Mouse (Mus musculus): ENCODE results near the gene Tuba3a. TPM values are rescaled to one million over a fixed set of nuclear protein-coding genes. Genes with fewer than 3 reads are reported as not detected.
"Not testable (repeated sequence)": the region's sequence is repeated elsewhere in the genome, so short reads cannot be mapped to it uniquely, and the experiment has no call there.

Gene Tuba3a
- total RNA-seq, 2 experiments from 2014 or later, result not detected

DNA sequence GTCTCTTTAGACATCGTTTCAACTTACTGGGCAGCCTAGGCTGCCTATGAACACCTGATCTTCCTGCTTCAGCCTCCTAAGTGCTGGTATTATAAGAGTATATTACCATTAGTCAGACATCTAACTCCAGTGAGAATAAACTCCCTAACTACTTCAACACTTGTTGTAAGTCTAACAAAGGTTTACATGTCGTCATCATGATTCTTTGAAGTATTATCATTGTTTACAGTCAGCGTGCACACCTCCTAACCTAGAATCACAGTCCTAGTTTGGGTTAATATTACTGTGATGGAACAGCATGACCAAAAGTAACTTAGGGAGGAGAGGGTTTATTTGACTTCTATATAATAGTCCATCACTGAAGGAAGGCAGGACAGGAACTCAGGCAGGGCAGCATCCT, 18.4 kb downstream of the Tuba3a start:
- no peak for DNase-seq (ENCODE audit: low spot score)

- DNase-seq (ENCODE audit: low spot score), result not testable (repeated sequence)
Measured at GRCm38 (mm10) chr6:125266600-125266999, 19.2 kb downstream of the Tuba3a start.

- no peak for DNase-seq (ENCODE audit: low spot score)
Measured at GRCm38 (mm10) chr6:125266091-125266490, 19.8 kb downstream of the Tuba3a start.

DNA sequence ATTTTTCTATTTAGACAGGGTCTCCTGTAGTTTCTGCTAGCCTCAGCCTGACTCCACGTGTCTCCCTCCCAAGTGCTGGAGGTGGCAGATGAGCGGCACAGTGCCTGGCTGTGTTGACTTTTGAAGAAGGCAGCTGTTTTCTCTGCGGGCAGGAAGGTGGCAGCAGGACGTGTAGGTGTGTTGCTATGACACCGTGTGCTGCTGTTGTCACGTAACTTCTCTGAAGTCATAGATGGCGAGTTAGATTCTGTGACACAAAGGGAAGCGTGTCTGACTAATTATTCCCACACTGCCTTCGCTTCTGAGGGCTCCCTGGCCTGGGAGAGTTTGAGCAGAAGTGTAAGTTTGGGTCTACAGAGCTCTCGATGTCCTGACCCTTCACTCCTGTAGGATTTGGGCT, 20.6 kb downstream of the Tuba3a start:
- DNase-seq (ENCODE audit: low spot score), result no peak

- no peak for DNase-seq (ENCODE audit: low spot score)
Measured at GRCm38 (mm10) chr6:125264219-125264618, 21.6 kb downstream of the Tuba3a start.

DNA sequence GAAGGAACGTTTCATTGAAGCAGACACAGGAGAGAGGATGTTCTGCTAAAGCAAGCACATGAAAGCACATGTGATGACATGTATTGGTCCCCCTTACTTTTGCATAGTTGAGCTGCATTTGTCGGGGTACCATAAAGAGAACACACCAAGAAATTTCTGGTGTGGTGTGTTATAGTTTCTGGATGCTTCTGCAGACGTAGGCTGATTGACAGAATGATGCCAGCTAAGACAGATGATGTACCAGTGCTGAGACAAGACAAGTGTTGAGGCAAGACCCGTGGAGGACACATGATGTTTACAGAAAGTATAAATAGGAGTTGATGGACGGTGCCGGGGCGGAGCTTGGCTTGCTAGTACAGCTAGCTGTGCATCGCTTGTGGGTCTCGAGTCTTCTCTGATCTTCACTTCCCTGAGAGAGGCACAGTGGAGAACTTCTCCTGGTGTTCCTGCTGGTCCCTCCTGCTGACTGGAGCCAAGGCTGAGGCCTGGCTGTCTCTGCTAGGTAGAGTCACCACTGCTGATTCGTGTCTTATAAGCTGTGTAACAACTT, 25.8 kb downstream of the Tuba3a start:
- DNase-seq (ENCODE audit: low spot score), result no peak

- DNase-seq (ENCODE audit: low spot score), result peak; percentile 58
Measured at GRCm38 (mm10) chr6:125256222-125256966, 29.4 kb downstream of the Tuba3a start.

GRCm38 (mm10) chr6:125255516-125256044, 30.3 kb downstream of the Tuba3a start:
- no peak for DNase-seq (ENCODE audit: low spot score)

DNA sequence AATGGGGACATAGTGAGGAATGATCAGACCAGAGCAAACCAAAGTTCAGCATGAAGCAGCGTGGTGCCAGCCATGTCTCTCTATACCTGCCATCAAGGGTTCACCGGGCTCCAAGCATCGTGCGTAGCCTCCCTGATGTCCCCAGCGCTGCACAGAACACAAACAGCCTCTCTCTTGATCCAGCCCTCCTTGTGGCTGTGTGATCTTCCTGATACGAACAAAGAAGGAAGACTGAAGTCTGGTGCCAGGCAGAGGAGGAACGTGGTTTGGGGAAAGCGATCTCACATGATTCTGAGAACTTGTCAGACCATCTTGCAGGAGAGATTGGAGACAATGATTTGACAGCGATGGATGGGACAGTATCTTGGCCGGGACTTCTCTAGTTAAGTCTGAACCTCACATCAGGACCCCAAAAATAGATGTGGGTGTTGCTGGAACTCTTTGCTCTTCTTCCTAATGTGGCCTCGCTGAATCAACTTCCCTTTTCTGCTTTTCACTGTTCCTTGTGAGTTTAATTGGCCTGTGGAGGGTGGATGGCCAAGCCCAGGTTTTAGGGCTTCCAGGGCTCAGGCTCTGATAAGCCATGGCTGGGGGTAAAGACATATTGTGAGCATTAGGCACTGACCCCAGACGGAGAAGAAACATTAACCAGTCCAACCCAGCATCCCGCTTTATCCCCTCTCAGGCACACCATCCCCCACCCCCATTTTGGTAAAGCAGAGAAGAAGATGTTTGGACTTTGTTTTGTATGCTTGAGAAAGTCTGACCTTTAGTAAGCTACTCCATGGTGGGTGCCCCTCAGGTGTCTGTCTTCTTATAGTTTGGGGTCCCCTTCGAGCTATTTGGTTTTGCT, 31.8 kb downstream of the Tuba3a start:
- no peak for DNase-seq (ENCODE audit: low spot score)

DNA sequence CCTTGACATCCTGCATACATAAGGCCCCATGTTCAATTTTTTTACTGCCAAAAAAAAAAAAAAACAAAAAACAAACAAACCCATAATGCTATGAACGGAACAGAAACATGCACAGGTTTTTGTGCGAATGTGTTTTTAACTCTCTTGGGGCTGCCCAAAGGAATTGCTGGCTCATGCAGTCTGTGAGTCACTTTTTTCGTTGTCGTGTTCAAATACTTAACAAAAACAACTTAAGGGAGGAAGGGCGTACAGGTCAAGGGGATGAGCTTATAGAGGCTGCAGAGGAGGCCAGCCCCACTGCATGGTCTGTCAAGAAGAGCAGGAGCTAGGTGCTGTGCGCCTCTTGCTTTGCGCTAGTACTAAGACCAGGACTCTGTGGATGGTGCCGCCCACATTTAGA, 33.1 kb downstream of the Tuba3a start:
- no peak for DNase-seq (ENCODE audit: low spot score)

GRCm38 (mm10) chr6:125252285-125252684, 33.6 kb downstream of the Tuba3a start:
- no peak for DNase-seq (ENCODE audit: low spot score)

DNA sequence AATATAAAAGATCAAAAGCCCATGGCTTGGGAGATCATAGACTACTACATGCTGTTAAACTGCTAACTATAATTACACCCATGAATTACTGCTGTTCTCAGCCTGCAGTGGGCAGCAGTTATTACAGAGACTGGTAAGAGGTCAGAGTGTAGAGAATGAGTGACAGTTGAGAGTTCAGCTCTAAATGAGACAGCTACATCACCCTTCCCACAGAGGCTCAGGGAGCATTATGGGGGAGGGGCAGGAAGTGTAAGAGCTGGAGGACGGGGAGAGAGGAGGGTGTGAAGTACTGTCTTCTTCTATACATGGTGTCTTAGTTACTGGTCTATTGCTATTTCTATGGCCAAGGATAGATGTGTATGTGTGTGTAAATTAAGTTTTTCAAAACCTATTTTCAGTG, 41.3 kb downstream of the Tuba3a start:
- no peak for DNase-seq (ENCODE audit: low spot score)

DNA sequence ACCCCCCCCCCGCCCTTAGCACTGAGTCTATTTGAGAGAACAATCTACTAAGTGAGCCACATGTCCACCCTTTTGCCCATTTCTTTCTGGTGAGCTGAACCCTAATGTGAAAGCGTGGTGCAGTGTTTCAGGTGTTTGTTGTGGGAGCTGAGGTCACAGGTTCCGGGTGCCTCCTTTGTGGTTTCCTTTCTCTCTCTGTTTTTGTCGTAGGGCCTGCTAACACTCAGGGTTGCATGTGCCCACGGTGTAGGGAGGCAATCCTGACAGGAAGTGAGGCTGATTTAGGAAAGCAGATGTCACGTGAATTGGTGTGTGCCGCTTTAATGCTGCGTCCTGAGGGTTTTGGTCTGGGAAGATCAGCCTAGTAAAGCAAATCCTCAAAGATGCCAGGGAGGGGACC, 44.3 kb downstream of the Tuba3a start:
- DNase-seq (ENCODE audit: low spot score), result no peak

- no peak for DNase-seq (ENCODE audit: low spot score)
Measured at GRCm38 (mm10) chr6:125240617-125241016, 45.2 kb downstream of the Tuba3a start.

- DNase-seq (ENCODE audit: low spot score), result no peak
Measured at GRCm38 (mm10) chr6:125239547-125239946, 46.3 kb downstream of the Tuba3a start.

GRCm38 (mm10) chr6:125238396-125238795, 47.4 kb downstream of the Tuba3a start:
- no peak for DNase-seq (ENCODE audit: low spot score)

DNA sequence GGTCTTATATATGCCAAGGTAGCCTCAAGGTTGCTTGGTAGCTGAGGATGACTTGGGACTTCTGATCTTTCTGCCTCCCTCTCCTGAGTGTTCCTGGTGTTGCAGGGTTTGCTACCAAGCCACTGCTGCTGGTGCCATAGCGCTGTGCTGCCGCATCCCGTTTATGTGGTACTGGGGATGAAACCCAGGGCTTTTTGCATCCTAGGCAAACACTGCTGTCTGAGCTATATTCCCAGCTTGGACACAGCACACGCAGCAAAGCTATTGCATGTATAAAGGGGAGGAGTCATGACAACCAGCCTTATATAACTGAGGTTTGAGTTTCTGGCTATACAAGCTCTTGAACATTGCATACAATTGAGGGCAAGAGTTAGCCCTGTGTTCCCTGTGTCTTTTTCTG, 48.4 kb downstream of the Tuba3a start:
- DNase-seq (ENCODE audit: low spot score), result no peak

- no peak for DNase-seq (ENCODE audit: low spot score)
Measured at GRCm38 (mm10) chr6:125236782-125237181, 49.1 kb downstream of the Tuba3a start, which contains the start of gene Cd27. TSS of gene Cd27 (minus strand) at chr6:125237010.

DNA sequence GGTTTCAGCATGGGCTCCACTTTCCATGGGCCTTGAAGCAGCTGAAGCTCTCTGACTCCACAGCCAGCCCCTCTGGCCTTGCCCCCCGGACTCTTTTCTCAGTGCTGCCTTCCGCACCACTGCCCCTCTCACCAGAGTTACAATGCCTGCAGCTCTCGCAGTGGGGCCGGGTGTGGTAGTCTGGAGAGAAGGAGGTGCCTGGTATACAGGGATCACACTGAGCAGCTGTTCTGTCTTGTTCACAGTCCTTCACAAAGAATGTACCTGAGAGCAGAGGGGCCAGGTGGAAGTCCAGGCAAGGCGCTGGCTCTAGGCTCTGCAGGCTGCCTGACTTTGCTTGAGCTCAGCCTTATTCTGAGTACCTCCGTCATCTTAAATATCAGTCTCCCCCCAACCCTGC, 49.5 kb downstream of the Tuba3a start:
- DNase-seq (ENCODE audit: low spot score), result no peak

- no peak for DNase-seq (ENCODE audit: low spot score)
Measured at GRCm38 (mm10) chr6:125234520-125234828, 51.4 kb downstream of the Tuba3a start.

DNA sequence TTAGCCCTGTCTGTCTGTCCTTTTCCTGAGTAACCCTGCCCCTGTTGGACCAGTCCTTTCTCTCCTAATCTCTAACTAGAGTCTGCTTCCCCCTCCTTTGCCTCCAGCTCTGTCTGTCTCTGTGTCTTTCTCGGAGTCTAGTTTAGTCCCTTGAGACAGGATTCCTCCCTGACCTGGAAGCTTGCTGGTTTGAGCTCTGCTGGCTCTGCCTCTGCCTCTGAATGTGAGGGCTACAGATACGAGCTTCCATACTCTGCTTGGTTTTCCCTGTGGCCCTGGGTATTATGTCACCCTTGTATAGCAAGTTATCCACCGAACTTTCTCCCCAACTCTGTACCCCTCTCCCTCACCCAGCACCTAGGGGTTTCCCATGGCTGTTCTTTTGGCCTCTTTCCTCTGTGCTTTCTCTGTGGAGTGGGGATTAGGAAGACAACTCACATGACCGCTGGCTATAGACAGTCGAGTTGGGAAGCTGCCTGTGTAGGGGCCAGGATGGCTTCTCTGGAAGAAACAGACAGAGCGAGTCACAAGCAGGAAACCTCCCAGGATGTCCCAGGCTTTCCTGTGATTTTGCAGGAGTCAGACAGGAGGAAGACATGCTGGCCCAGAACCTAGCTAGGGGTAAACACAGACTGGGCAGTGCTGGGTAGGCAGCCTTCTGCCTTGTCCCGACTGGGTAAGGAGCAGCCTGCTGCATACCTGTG, 51.9 kb downstream of the Tuba3a start:
- DNase-seq (ENCODE audit: low spot score), result peak; percentile 32

GRCm38 (mm10) chr6:125232516-125232915, 53.3 kb downstream of the Tuba3a start:
- DNase-seq (ENCODE audit: low spot score), result no peak
